Mouse (Mus musculus): Measurements from ENCODE around the gene Cntnap5c.

The Cntnap5c gene

DNA sequence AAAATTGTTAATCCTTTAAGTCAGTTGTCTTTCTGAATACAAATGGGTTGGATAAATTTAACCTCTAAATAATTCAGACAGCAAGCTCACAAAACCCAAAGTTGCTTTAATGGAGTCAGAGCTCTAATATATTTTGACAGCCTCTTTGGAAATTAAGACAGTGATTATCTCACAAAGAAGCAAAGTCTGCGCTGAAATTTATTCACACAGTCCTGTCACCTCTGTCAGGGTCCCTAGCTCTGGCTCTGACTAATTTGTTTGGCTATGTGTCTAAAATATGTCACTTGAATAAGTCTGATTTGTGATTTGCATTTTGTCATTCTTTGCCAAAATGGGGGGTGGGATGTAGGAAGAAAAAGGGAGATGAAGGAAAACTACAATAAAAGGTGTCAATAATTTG, 234.0 kb downstream of the Cntnap5c start:
- peak; percentile 5 for DNase-seq (ENCODE audit: low spot score)

DNA sequence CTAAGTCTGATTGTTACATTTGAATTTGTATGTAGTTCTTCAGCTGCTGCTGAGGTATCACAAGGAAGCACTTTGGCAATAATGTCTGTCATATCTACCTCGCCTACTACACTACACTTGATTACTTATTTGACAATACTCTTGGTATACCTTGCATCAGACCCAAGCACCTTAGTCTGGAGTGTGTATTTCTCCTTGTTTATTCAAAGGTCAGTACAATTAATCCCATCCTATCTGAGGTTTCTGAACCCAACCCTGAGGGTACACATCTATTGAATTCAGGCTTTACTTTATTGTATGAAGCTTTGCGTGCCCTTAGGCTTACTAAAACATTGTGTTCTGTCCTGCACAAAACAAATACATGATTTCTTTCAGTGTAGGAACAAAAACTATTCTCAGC, 235.1 kb downstream of the Cntnap5c start:
- DNase-seq (ENCODE audit: low spot score) = no peak

DNA sequence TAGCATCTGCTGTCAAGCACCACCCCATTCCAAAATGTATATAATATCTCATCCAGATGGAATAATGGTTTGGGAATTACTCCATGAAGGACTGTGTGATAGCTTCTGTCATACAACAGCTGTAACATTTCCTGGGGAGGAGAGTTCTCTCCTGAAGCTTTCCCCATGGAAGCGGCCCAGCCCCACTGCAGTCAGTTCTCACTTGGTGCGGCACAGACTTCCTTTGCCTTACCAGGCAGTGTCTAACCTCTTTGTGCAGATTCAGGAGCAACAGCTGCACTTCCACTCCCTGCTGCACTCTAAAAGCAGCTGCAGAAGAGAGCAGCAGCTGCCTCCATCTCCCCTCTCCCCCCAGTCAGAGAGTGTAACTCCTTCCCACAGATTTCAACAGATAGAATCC, 271.8 kb downstream of the Cntnap5c start:
- DNase-seq (ENCODE audit: low spot score) = no peak

DNA sequence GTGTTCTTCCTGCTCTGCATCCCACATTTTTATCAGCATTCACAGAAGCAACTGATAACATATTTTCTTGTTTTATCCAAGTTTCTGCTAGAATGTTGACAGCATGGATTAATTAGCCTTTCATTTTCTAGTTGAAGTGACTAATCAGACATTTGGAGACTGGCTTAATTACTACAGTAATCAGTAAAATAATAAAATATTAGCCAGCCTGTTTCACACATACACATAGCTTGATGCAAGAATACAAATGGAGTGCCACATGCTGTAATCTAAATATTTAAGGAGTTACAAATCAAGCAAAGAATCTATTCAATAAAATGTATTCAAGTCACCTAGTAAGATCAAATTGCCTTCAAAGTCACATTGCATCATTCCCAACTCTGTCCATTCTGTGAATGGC, 275.8 kb downstream of the Cntnap5c start:
- no peak for DNase-seq (ENCODE audit: low spot score)

DNA sequence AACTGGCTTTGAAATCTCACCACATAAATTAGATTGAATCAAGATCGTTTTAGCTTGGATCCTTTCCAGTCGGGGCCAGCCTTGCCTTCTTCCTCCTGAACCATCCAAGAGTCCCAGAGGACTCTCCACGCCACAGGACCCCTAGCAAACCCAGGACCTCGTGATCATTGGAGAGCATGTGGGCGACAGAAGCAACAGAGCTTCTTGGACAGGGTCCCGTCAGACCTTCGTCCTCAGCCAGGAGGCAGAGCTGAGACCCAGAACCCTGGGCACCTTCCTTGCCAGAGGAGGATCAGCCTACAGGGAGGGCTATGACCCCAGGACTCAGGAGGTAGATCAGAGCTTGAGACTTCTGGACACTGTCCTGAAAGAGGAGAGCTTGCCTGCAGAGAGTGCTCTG, 300.5 kb downstream of the Cntnap5c start:
- no peak for DNase-seq (ENCODE audit: low spot score)

DNA sequence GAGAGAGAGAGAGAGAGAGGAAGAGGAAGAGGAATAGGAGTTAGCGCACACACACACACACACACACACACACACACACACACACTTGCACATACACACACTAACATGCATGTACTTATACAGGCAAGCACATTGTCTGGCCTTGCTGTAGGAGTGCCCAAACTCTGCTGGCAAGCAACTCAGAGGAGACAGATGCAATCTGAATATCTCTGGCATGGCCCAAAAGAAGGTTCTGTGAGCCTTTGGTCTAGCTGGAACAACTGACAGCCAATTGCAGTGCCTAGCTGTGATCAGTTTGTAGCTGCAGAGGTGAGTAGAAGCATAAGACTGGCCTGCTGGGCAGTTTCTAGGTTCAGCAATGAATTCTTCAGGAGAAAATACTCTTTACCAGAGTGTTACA, 313.3 kb downstream of the Cntnap5c start:
- no peak for DNase-seq (ENCODE audit: low spot score)

DNA sequence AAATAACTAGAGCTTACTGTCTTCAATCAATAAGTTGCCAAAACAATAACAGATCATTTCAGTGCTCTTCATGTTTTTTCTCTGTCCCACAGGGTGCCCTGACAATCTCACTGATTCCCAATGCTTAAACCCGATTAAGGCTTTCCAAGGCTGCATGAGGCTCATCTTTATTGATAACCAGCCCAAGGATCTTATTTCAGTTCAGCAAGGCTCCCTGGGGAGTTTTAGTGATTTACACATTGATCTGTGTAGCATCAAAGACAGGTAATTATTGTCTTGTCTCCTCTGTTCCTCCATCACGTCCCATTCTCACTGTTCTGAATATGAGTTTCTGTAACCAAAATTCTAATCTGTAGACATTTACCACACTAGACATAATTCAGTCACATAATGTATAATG, 335.1 kb downstream of the Cntnap5c start:
- DNase-seq (ENCODE audit: low spot score) = no peak

DNA sequence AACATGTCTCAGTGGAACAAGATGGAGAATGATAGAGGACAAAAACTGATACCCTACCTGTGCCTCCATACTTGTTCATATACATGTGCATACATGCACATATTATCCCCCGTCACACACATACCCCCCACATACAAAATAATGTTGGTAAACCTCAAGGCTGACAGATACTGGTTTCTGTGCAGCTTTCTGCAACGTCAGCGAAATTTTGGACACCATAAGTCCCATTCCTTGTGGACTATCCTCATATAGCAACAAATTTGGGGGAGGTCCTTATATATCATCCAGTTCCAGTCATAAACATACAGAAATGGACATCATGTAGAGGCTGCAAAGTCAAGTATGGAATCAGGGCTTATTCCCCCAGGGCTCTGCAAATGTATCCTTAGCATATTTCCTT, 338.5 kb downstream of the Cntnap5c start:
- no peak for DNase-seq (ENCODE audit: low spot score)

DNA sequence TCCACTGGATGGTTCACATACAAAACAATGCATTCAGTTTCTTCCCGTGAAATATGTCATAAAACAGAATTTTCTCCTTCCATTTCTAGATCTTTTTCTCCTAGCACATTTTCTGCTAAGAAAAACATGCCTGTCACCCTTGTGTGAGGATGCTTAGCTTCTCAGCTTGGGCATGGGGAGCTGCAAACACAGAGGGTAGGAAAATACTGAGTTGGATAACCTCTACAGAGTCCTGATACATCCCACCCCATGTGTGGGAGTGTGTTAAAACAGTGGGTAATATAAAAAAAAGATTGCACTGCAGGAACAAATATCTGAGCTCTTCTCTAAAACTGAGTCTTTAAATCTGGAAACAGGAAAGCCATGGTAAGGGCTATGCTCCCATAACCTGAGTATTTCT, 339.0 kb downstream of the Cntnap5c start:
- DNase-seq (ENCODE audit: low spot score) = no peak

DNA sequence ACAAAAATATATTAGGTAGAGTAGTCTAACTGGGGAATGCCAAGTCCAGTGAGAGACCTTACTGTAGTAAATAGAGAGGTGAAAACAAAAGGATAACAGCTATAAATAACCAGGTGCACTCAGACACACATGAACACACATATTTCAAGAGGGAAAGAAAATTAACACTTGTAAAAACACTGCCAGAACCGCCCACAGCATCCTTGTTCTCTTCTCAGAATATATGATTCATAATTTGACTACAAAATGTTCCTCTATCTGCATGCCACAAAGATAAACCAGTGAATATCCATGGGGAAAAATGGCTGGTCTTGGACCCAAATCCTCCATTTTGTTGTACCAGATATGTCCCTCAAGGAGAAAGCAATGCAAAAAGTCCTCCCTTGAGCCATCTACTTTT, 417.8 kb downstream of the Cntnap5c start:
- no peak for DNase-seq (ENCODE audit: low spot score)

DNA sequence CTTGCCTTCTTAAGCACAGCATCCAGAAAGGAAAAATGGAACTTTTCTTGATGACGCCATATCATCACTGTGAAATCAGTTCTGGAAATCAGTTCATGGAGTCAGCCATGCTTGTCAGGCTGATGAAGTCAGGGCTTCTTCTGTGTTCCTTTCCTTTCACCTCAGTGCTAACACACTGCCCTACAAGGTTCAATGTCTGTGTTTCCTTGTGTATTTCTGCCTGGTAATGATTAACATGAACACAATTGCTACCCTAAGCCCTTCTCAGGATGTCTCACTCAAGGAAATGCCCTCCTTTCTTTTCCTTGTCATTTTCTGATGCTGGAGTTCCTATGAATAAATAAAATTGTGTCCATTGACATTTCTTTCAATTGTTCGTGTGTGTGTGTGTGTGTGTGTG, 431.8 kb downstream of the Cntnap5c start:
- no peak for DNase-seq (ENCODE audit: low spot score)

DNA sequence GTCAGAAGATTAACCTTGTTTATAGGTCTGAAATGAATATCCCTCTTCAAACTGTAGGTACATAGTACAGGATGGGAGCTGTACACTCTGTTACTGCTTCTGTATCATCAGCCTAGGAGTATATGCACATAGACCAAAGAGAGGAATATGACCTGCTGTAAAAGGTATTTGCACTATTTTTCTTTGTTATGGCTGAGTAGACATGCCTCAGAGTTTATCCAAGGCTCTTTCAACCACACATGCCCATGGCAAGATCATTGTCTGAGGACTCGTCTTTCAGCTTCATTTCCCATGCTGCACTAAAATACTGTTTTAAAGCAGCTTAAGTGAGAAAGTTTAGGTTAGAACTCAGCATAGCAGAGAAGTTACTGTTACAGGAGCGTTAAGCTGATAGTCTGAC, 498.7 kb downstream of the Cntnap5c start:
- no peak for DNase-seq (ENCODE audit: low spot score)

DNA sequence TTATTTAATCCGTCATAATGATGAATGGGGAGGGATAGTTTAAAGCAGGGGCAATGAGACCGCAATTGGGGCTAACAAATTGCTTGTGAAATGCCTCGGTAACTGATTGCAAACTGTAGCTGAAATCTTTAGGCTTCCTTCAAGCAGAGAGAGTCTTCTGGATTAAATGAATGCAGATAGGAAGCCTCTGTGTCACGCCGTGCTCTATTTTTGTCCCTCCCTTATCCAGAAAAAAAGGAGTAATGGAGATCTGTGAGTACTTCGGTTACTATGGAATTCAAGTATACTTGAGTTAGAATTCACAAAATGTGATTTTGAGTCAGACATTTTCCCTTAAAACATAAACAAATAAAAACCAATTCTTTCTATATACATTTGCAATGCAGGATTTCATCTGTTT, 581.9 kb downstream of the Cntnap5c start:
- DNase-seq (ENCODE audit: low spot score) = no peak

DNA sequence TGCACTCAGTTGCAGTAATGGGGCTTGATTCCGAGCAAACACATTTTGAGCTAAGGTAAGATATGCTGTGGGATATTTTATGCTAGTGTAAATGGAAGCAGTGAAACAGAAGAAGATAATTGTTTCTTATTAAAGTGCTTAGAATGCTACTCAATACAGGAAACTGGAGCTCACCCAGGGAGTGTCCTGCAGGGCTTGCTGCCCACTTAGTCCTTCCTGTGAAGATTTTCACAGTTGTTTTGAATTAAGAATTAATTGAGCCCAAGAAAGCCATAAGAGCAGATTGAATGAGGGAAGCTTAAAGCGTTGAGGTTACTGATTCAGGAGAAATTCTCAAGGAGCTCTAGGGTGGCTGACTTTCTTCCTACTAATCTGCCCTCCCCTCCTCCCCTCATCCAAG, 586.9 kb downstream of the Cntnap5c start:
- no peak for DNase-seq (ENCODE audit: low spot score)

DNA sequence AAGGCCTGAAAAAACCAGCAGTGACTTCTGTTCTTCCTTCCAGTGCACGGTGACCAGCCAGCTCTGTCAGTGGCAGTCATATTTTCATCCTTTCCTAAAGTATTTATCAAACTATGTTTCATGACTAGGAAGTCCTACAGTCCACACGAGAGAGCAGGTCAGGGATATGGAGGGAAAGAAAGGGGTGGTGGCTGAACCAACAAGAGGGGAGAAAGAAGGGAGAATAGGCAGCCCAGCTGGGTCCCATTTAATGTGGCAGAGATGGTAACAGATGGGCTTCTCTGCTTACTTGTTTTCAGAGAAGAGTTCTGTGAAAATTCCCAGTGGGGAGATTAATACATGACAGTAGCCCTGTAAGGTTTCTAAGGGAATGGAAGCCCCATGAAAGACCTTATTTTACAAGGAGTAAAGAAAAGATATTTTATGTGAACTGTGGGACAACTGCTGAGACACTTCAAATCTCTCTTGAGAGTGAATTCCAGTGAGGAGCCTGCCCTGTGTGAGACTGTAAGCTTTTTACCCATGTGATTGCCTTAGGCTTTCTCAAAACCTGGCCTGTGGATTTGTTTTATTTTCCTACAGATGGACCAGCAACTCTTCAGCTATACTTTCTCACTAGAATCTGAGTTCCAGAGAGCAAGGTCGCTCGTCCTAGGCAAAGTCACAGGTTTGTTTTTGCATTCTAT, 594.4 kb downstream of the Cntnap5c start:
- no peak for DNase-seq (ENCODE audit: low spot score)

DNA sequence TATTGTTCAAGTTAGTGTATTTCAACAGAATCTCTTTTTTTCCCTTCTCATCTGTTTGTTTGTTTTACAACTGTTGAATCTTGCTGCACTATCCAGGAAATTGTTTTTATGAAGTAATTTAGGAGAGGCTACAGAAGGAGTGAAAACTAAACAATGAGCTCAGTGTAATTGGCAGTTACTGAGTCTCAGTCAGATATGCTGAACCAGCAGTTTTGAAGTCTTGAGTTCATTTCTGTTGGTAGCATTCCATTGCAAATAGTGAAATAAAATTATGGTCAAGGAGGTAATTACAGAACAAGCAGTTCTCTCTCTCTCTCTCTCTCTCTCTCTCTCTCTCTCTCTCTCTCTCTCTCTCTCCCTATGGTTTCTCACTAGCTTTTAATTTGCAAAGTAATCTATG, 600.7 kb downstream of the Cntnap5c start:
- DNase-seq (ENCODE audit: low spot score) = no peak

DNA sequence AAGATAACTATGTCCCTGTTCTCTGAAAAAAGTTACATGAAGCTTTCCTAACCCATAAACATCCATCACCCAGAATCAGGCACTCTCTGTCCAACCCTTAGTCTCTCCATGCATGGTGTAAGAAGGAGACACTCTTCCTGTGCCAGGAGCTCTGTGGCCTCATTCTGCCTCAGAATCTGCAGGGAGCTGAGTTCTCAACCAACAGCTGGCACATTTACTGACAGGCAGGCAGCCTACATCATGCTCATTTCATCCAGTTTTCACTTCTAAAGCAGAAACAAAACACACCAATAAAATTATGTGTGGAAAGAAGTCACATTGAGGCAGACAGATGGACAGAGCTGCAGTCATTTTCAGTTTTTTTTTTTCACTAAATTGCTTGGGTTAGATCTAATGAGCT, 638.4 kb downstream of the Cntnap5c start:
- DNase-seq (ENCODE audit: low spot score) = no peak

DNA sequence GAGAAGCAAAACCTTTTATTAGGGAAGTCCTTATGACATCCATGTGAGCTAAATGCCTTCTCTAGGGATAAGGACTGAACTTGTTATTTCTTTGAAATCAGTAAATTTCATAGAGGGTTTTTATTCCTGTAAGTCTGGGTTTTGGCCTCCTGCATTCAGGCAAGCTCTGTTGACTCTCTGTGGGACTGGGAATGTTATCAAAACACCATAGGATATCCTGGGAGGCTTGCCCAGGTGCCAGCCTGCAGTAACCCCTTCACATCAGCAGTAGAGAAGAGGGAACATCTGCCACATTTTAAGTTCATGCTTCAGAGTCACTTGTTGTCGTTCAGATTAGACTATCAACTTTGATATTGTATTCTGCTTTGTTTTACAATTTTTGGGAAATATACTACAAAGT, 639.4 kb downstream of the Cntnap5c start:
- no peak for DNase-seq (ENCODE audit: low spot score)

DNA sequence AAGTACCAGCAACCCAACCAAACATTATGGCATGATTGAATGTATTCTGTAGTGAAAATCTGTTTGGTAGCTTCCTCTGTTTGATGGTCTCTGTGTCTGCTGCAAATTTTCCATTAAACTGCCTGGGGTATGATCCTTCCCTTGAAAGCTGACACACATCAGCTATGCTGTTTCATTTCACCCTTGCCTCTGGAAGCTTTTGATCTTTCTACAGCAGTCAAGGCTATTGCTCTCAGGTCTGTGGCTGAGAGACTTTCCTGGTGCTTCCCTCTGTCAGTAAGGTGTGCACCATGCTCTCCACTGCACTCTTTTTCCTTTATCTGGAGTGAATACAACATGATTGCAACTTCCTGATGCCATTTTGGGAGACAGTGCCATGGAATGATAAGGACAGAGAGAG, 668.1 kb downstream of the Cntnap5c start:
- no peak for DNase-seq (ENCODE audit: low spot score)

All from retina, embryonic 14.5 days (tissue).